Mouse (Mus musculus) ZHBTc4 (cell line): ENCODE measurements at regions not wholly inside any gene's neighbourhood (a gene's known extent, or its start where the extent isn't known, plus 50 kb on each side); places are given as distances from the start of the nearest gene placed in this dataset.
A peak's percentile ranks its signal among the peaks of the same experiment; 100 is the strongest.

Experiments used
- DNase-seq: peaks from one replicate; pipeline ENCODE4 v3.0.0-alpha.2; 2011; ENCODE audit warnings: low read depth, low spot score

- DNase-seq = no peak
These were observed 191.8 kb upstream of the Sox9 start for GRCm38 (mm10) chr11:112590214-112590613.

- DNase-seq = no peak
These were observed 189.5 kb upstream of the Sox9 start for GRCm38 (mm10) chr11:112592411-112593020.

DNA sequence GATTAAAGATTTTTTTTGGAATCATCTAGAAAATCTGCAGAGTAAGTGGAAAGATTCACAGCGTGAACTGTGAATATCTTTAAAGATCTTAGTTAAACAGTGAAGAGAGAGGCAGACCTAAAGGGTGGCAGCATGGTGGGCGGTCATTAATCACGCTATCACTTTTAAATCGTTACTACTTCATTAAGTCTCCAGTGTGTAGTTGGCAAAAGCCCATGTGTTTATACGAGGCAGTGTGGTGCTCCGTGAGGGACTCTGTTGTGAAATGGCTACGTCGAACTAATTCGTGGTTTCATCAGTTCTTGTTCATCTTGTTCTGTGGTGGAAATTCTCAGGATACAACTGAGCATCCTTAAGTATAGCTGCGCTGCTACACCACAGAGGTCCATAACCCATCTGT is 188.2 kb upstream of the Sox9 start:
- no peak for DNase-seq

- DNase-seq = no peak
These were observed 174.7 kb upstream of the Sox9 start for GRCm38 (mm10) chr11:112607359-112607758.

DNA sequence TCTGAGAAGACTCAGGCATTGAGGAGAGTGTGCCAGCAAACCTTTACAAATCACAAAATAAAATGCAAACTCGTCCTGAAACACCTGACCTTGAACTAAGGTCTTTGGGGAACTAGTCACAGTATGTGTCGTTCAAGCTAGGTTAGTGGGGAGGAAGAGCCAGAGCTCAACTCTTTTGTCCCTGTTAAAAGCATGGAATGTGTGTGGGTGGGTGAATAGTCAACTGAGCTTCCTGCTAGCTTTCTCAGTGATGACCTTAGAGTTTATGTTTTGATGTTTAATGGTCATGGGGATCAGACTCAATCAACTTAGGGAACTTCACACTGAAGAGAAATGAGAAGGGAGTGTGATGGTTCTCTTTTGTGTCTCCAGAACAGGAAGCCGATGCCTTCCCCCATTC is 172.7 kb upstream of the Sox9 start:
- peak; percentile 69 for DNase-seq

DNA sequence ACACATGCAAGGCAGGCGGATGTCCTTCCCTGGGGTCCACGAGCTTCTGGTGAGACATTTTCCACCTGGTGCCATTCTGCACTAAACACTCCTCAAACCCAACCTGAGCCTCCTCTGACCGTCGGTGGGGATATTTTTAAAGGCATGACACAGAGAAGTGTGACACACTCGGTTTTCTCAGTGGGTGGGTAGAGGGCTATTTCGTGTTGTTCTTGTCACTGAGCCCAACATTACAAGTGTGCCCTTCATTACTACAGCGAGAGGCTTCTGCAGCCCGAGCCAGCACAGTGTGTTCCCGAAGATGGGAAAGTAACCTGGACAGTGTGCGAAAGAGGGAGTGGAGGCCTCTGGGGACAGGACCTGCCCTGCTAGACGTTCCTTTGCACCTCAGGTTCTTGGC is 171.0 kb upstream of the Sox9 start:
- no peak for DNase-seq

DNA sequence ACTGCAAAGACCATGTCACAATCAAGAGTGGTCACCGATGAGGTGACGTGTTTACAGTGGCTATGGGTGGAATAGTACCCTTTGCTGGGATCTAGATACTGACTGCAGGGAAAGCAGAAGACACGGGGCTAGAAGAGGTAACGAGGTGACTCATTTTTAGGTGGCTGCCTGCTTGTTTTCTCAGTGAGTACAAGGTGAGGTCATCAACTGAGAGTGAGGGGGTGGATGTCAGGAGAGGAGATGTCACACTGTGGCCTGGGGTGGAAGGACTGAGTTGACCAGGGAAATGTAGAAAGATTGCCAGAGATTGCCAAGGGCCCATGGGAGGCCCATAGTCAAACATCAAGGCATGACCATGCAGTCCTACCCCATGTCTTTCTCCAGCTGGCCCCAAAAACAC is 166.4 kb upstream of the Sox9 start:
- no peak for DNase-seq

- no peak for DNase-seq
These were observed 165.1 kb upstream of the Sox9 start for GRCm38 (mm10) chr11:112616942-112617341.

GRCm38 (mm10) chr11:112620916-112621315 is 161.1 kb upstream of the Sox9 start:
- peak; percentile 34 for DNase-seq

- no peak for DNase-seq
These were observed 160.5 kb upstream of the Sox9 start for GRCm38 (mm10) chr11:112621385-112622120.

DNA sequence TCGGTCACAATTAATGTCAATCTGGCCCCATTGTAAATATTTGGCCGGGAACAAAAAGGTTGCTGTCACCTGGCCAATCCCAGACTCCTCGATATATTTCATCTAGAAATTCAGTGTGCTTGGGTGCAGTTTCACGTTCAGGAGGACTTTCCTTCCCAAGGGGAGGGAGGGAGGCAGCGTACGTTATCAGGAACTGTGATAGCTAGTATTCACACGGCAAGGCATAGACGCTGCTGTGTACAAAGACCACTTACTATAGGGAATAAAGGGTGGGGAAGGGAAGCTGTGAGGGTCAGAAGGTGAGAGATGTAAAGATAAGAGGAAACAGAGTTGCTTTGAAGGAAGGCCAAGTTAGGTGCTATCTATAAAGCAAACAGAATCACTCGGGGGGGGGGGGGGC is 132.7 kb upstream of the Sox9 start:
- no peak for DNase-seq

DNA sequence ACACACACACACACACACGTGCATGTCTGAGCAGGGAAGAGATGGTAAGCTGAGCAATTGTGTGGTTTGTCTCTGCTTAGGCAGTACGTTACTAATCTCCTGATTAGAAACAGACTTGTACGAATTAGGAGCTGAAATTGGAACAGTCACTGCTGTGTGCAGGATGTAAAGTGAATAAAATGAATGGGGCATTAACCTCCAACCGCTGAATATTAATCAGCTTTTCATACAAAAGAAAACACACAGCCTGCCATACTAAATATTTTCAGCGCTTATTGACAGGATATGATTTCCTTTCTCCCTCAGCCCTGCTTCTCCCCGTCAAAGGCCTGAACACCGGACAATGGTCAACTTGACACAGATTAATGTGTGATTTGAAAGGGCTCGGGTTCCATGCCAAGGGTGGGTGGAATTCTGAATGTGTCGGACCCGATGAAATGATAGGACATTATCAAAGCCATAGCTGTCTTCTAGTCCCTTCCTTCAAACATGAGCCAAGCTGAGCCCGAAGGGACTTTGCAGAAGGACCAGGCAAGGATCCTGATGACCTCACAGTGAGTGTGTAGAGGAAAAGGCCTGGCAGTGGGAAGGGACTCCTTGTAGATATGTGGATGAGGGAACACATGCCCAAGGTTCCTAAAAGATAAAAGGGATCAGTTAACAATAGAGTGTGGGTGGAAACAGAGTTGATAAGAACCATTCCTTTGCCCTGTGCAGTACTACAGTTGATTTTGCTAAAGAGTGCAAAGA is 124.4 kb upstream of the Sox9 start:
- DNase-seq = no peak

DNA sequence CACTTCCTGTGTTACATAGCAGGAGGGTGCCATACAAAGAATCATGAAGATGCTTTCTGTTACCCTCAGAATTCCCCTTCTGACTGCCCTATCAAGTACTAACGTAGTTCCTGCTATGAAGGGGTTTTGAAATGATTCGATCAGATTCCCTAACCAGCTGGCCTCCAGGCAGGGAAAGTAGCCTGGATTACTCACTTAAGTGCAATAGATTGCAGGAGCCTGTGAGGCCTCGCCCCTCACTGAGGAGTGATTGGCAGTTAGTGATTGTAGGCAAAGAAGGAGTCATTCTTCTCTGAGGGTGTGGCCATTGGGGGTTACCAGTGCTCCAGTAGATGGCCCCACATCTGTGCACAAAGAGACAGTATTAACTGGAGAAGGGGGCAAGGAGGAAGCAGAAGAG is 122.1 kb upstream of the Sox9 start:
- no peak for DNase-seq

DNA sequence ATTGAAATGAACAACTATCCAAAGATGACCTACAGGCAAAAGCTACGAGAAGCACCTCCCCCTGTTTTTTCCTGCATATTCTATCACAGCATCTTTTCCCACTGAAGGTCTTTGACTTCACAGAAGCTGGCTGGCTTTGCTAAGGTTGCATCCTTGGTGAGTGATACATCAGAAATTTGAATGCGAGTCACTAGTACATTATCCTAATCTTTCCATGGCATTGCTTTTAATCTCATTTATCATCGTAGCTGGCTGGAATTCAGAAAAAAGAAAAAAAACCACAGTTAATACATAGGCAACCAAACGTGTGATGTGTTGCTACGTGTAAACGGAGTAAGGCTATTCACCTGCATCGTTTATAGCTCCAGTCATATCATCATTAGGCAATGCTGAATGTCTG is 120.6 kb upstream of the Sox9 start:
- DNase-seq = no peak

- no peak for DNase-seq
These were observed 114.7 kb upstream of the Sox9 start for GRCm38 (mm10) chr11:112667311-112667710.

- DNase-seq = no peak
These were observed 109.9 kb upstream of the Sox9 start for GRCm38 (mm10) chr11:112672086-112672485.

GRCm38 (mm10) chr11:112690047-112690446 is 92.0 kb upstream of the Sox9 start:
- DNase-seq = no peak

DNA sequence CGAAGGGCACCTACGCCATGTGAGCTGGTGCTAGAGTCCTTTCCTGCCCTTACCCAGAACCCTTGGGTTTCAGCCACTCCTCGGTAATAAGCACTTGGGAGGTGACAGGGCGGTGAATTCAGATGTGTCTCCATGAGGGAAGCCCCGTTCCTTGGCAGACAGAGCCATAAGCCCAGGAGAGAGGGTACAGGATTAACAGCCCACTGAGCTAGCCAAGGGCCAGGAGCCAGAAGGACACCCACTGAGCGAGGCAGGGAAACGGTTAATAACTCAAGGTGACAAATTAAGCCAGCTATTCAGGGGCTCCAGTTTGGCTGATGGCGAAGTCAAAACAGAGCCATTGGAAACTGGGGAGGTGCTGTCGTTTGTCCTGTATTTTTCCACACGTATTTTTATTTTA is 75.9 kb upstream of the Sox9 start:
- DNase-seq = no peak

DNA sequence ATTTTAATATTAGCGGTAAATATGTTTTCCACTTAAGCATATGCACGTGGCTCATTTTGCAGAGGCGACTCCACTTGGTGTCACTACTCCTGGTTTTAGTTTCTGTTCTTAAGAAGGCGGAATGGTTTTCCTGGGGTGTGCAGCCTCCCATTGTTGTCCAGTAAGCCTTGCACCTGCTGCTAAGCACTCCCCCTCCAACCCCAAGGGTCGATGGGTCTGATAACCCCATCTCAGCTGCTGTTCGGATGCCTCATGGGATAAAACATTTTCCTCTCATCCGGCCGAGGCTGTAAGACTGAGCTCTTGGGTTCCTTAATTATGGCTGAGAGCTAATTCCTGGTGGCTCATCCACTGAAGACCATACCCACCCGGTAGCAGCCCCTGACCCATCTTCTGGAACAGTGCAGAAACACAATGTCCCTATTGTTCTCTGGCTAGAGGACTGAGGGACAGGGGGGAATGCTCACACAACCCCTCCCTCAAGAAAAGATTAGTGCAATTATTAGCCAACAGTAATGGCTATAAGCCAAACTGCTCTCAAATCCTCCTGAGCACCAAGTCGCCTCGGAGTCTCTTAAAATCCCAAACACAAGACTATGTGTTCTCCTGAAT is 73.8 kb upstream of the Sox9 start:
- DNase-seq = no peak

DNA sequence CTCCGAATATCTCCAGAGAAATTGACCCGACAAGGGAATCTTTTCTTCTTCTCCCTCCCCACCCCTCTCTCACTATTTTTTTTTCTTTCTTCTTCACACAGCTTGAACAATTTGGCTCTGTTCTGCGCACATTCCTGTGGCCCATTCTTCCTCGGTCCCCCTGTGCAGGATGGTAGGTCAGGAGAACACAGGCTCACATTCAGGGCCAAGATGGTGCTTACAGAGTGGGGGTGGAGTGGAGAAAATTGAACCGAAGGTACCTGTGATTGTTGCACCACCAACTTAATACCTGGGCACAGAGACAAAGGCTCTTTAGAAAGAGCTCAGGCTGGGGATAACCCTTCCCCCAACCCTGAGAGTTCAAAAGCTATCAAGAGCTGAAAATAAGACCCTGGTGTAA is 70.4 kb upstream of the Sox9 start:
- no peak for DNase-seq

- DNase-seq = peak; percentile 61
These were observed 63.5 kb upstream of the Sox9 start for GRCm38 (mm10) chr11:112718547-112718946.

DNA sequence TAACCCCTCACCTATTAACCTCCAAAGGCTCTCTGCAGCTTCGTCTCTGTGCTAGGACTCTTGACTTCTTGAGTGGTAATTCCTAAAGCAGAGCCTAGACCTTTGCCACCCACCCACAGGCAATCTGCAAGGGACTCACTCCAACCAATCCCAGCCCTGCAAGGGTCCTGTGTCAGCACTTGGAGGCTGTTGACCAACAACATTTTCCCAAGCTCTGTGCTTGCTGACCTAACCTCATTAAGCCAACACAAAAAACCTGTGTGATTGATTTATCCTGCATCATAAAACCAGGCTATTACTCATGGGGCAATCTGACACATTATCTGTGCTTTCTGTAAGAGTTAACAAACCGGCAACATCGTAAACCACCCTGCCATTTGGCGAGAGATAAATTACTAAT is 61.4 kb upstream of the Sox9 start:
- DNase-seq = no peak
